Mouse (Mus musculus) lung, adult 2 months (tissue): ENCODE measurements around the gene Klhl10.

Experiments
- CTCF ChIP-seq: fragments of 200-500 bp; IDR thresholded peaks from 2 replicates; pipeline ENCODE4 v1.5.1; 2011; ENCODE audit warnings: mild to moderate bottlenecking, low read length, control low read depth; ENCODE audit not compliant: insufficient read depth
- POLR2A ChIP-seq: fragments of 200-500 bp; IDR thresholded peaks from 2 replicates; pipeline ENCODE4 v1.6.1; 2011; ENCODE audit warnings: low read depth, mild to moderate bottlenecking, control low read depth, low read length, borderline replicate concordance; ENCODE audit errors: extremely low read depth

DNA sequence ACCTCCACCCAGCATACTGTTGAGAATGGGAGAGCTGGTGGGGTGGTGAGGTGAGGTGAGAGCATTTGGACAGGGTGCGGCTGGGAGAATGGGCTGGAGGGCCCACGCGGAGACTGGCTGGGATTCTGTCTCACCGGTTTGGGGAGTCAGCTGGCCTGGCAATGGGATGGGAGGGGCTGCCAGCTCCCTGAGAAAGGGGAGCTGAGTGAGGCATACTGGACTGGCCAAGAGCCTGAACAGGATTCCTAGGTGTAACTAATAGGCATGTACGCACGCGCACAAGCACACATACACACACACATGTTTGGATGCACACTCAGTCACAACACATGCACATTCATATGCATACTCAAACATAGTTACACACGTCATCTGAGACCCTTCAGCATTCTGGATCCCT lies 35.4 kb upstream of the Klhl10 start:
- TF ChIP-seq CTCF, result no peak
- TF ChIP-seq POLR2A, result no peak
